Mouse (Mus musculus) adipocyte (in vitro differentiated cells): ENCODE measurements around the gene Gadd45b.

Experiments
- DNase-seq: peaks from one replicate; pipeline ENCODE4 v3.0.0-alpha.2; 2016; ENCODE audit warnings: low spot score

Gadd45b gene

GRCm38 (mm10) chr10:80956901-80957300 lies 27.0 kb downstream of the Gadd45b start:
- DNase-seq = no peak

- no peak for DNase-seq
Observed at GRCm38 (mm10) chr10:80957791-80958190, 27.9 kb downstream of the Gadd45b start.

- DNase-seq = no peak
Observed at GRCm38 (mm10) chr10:80958979-80959637, 29.2 kb downstream of the Gadd45b start.

GRCm38 (mm10) chr10:80960551-80961508 lies 31.0 kb downstream of the Gadd45b start:
- no peak for DNase-seq

GRCm38 (mm10) chr10:80962051-80962472 lies 32.2 kb downstream of the Gadd45b start:
- no peak for DNase-seq

- DNase-seq = no peak
Observed at GRCm38 (mm10) chr10:80962585-80962984, 32.7 kb downstream of the Gadd45b start.

GRCm38 (mm10) chr10:80963031-80963975 lies 33.4 kb downstream of the Gadd45b start:
- peak; percentile 46 for DNase-seq

- DNase-seq = no peak
Observed at GRCm38 (mm10) chr10:80966296-80966695, 36.4 kb downstream of the Gadd45b start.

GRCm38 (mm10) chr10:80967101-80967656 lies 37.3 kb downstream of the Gadd45b start:
- DNase-seq = peak; percentile 53

GRCm38 (mm10) chr10:80968106-80968505 lies 38.2 kb downstream of the Gadd45b start:
- no peak for DNase-seq

GRCm38 (mm10) chr10:80969298-80969697 lies 39.4 kb downstream of the Gadd45b start:
- no peak for DNase-seq

GRCm38 (mm10) chr10:80970159-80970558 lies 40.3 kb downstream of the Gadd45b start:
- no peak for DNase-seq

- DNase-seq = no peak
Observed at GRCm38 (mm10) chr10:80971533-80971932, 41.7 kb downstream of the Gadd45b start.

- no peak for DNase-seq
Observed at GRCm38 (mm10) chr10:80972071-80972987, 42.5 kb downstream of the Gadd45b start.

GRCm38 (mm10) chr10:80973722-80974121 lies 43.8 kb downstream of the Gadd45b start:
- no peak for DNase-seq

- no peak for DNase-seq
Observed at GRCm38 (mm10) chr10:80975478-80975877, 45.6 kb downstream of the Gadd45b start.

- DNase-seq = no peak
Observed at GRCm38 (mm10) chr10:80981564-80982112, 51.8 kb downstream of the Gadd45b start.
